Mouse (Mus musculus) MEL (cell line): ENCODE measurements around the gene Tango6. TPM values are rescaled to one million over a fixed set of nuclear protein-coding genes. Genes with fewer than 3 reads are reported as not detected.

Experiments used
- DNase-seq: peaks from one replicate; pipeline ENCODE4 v3.0.0; 2011; ENCODE audit warnings: low read depth, low spot score
- H3K27ac ChIP-seq: 2 replicates; pipeline ENCODE4 v1.5.1; 2012; ENCODE audit warnings: low read depth, mild to moderate bottlenecking, control low read depth, low read length, moderate library complexity; ENCODE audit not compliant: control insufficient read depth
- H3K27me3 ChIP-seq, 2 experiments: fragments of 150-350 bp in 1 of 2; sonication (generic) in 1 of 2; 2 replicates each; pipeline ENCODE4 v1.6.1; 2012; ENCODE audit warnings: low read length in 2 of 2, mild to moderate bottlenecking in 2 of 2, improper control_type of control experiment in 1 of 2, moderate library complexity in 1 of 2; ENCODE audit not compliant: insufficient read depth in 2 of 2, control insufficient read depth in 1 of 2
- H3K36me3 ChIP-seq, 2 experiments: 2 replicates each; pipeline ENCODE4 v1.6.1; 2012 to 2014; ENCODE audit warnings: low read length in 2 of 2, improper control_type of control experiment in 1 of 2, inconsistent platforms in 1 of 2, mild to moderate bottlenecking in 1 of 2; ENCODE audit not compliant: insufficient read depth in 2 of 2, control insufficient read depth in 1 of 2
- H3K4me1 ChIP-seq, 2 experiments: fragments of 150-350 bp in 1 of 2; sonication (generic) in 1 of 2; 2 replicates each; pipeline ENCODE4 v1.6.1; 2012; ENCODE audit warnings: low read length in 2 of 2, improper control_type of control experiment in 1 of 2, mild to moderate bottlenecking in 1 of 2; ENCODE audit not compliant: insufficient read depth in 2 of 2, control insufficient read depth in 1 of 2
- H3K4me3 ChIP-seq, 2 experiments: fragments of 150-350 bp in 1 of 2; sonication (generic) in 1 of 2; 2 replicates each; pipeline ENCODE4 v1.5.1; 2012; ENCODE audit warnings: low read depth in 2 of 2, low read length in 2 of 2, mild to moderate bottlenecking in 2 of 2, moderate library complexity in 2 of 2, control low read depth in 1 of 2, improper control_type of control experiment in 1 of 2; ENCODE audit not compliant: control insufficient read depth in 1 of 2, insufficient read depth in 1 of 2
- H3K79me2 ChIP-seq: 2 replicates; pipeline ENCODE4 v1.6.1; 2012; ENCODE audit warnings: mild to moderate bottlenecking, low read length, moderate library complexity; ENCODE audit not compliant: control insufficient read depth, poor library complexity, insufficient read depth
- H3K9ac ChIP-seq: 2 replicates; pipeline ENCODE4 v1.6.1; 2012; ENCODE audit warnings: low read depth, mild to moderate bottlenecking, control low read depth, low read length, moderate library complexity; ENCODE audit not compliant: control insufficient read depth, poor library complexity, severe bottlenecking
- H3K9me3 ChIP-seq: fragments of 150-350 bp; sonication (generic); replicated peaks from 2 replicates; pipeline ENCODE4 v1.6.1; 2012; ENCODE audit warnings: mild to moderate bottlenecking, low read length, improper control_type of control experiment, moderate library complexity; ENCODE audit not compliant: insufficient read depth
- CHD1 ChIP-seq: IDR thresholded peaks from 2 replicates; pipeline ENCODE4 v1.6.1; 2012; ENCODE audit warnings: low read depth, mild to moderate bottlenecking, inconsistent platforms, low read length, improper control_type of control experiment
- CTCF ChIP-seq, 3 experiments: IDR thresholded peaks in 2 of 3; conservative IDR thresholded peaks in 1 of 3; 2 replicates each; pipeline ENCODE4 v1.5.1; 2011 to 2012; ENCODE audit warnings: low read length in 3 of 3, low read depth in 2 of 3, mild to moderate bottlenecking in 2 of 3, improper control_type of control experiment in 1 of 3, inconsistent platforms in 1 of 3, mixed read lengths in 1 of 3, moderate library complexity in 1 of 3; ENCODE audit not compliant: control insufficient read depth in 1 of 3, insufficient read depth in 1 of 3, poor library complexity in 1 of 3, severe bottlenecking in 1 of 3
- ELF1 ChIP-seq: IDR thresholded peaks from 2 replicates; pipeline ENCODE4 v1.6.1; 2014; ENCODE audit warnings: low read depth, mild to moderate bottlenecking, inconsistent platforms, low read length, improper control_type of control experiment, moderate library complexity
- GATA1 ChIP-seq: IDR thresholded peaks from 2 replicates; pipeline ENCODE4 v1.6.1; 2011; ENCODE audit warnings: low read depth, low read length, improper control_type of control experiment
- HCFC1 ChIP-seq: IDR thresholded peaks from 2 replicates; pipeline ENCODE4 v1.6.1; 2012; ENCODE audit warnings: low read depth, mild to moderate bottlenecking, inconsistent platforms, low read length, improper control_type of control experiment, moderate library complexity
- MAX ChIP-seq: IDR thresholded peaks from 2 replicates; pipeline ENCODE4 v1.6.1; 2011; ENCODE audit warnings: low read length, improper control_type of control experiment
- MAZ ChIP-seq: IDR thresholded peaks from 2 replicates; pipeline ENCODE4 v1.6.1; 2012; ENCODE audit warnings: low read depth, mild to moderate bottlenecking, inconsistent platforms, low read length, improper control_type of control experiment
- MXI1 ChIP-seq: IDR thresholded peaks from 2 replicates; pipeline ENCODE4 v1.6.1; 2011; ENCODE audit warnings: mild to moderate bottlenecking, low read depth, low read length, improper control_type of control experiment
- MYB ChIP-seq: IDR thresholded peaks from 2 replicates; pipeline ENCODE4 v1.6.1; 2011; ENCODE audit warnings: mild to moderate bottlenecking, low read depth, low read length, improper control_type of control experiment
- MYC ChIP-seq: IDR thresholded peaks from 2 replicates; pipeline ENCODE4 v1.6.1; 2011; ENCODE audit warnings: low read depth, mild to moderate bottlenecking, low read length, improper control_type of control experiment, moderate library complexity
- NELFE ChIP-seq: IDR thresholded peaks from 2 replicates; pipeline ENCODE4 v1.6.1; 2011; ENCODE audit warnings: low read depth, low read length, improper control_type of control experiment
- NRF1 ChIP-seq: IDR thresholded peaks from 2 replicates; pipeline ENCODE4 v1.6.1; 2014; ENCODE audit warnings: low read depth, mild to moderate bottlenecking, inconsistent platforms, low read length, improper control_type of control experiment, moderate library complexity; ENCODE audit not compliant: poor library complexity, insufficient read depth, severe bottlenecking
- POLR2A ChIP-seq, 2 experiments: IDR thresholded peaks; 2 replicates each; pipeline ENCODE4 v1.6.1; 2011 to 2012; ENCODE audit warnings: low read length in 2 of 2, mild to moderate bottlenecking in 2 of 2, control low read depth in 1 of 2, improper control_type of control experiment in 1 of 2, low read depth in 1 of 2, moderate library complexity in 1 of 2; ENCODE audit not compliant: control insufficient read depth in 1 of 2, insufficient read depth in 1 of 2, poor library complexity in 1 of 2
- POLR2AphosphoS2 ChIP-seq: IDR thresholded peaks from 2 replicates; pipeline ENCODE4 v1.6.1; 2011; ENCODE audit warnings: low read length, improper control_type of control experiment
- RAD21 ChIP-seq: IDR thresholded peaks from 2 replicates; pipeline ENCODE4 v1.6.1; 2011; ENCODE audit warnings: mild to moderate bottlenecking, low read depth, low read length, improper control_type of control experiment
- SIN3A ChIP-seq: IDR thresholded peaks from 2 replicates; pipeline ENCODE4 v1.6.1; 2012; ENCODE audit warnings: low read length, improper control_type of control experiment, inconsistent platforms
- SMC3 ChIP-seq: IDR thresholded peaks from 2 replicates; pipeline ENCODE4 v1.6.1; 2011; ENCODE audit warnings: low read depth, low read length, improper control_type of control experiment
- TBP ChIP-seq: IDR thresholded peaks from 2 replicates; pipeline ENCODE4 v1.8.0; 2011; ENCODE audit warnings: low read depth, low read length, improper control_type of control experiment
- TCF12 ChIP-seq: IDR thresholded peaks from 2 replicates; pipeline ENCODE4 v1.6.1; 2014; ENCODE audit warnings: low read depth, mild to moderate bottlenecking, inconsistent platforms, low read length, improper control_type of control experiment, moderate library complexity
- USF2 ChIP-seq, 2 experiments: IDR thresholded peaks; 2 replicates each; pipeline ENCODE4 v1.6.1; 2011 to 2012; ENCODE audit warnings: improper control_type of control experiment in 2 of 2, low read length in 2 of 2, borderline replicate concordance in 1 of 2, inconsistent platforms in 1 of 2, low read depth in 1 of 2, mild to moderate bottlenecking in 1 of 2; ENCODE audit not compliant: insufficient read depth in 1 of 2
- ZC3H11A ChIP-seq: IDR thresholded peaks from 2 replicates; pipeline ENCODE4 v1.6.1; 2012; ENCODE audit warnings: low read depth, mild to moderate bottlenecking, inconsistent platforms, low read length, improper control_type of control experiment
- ZNF384 ChIP-seq: IDR thresholded peaks from 2 replicates; pipeline ENCODE4 v1.6.1; 2012; ENCODE audit warnings: low read depth, mild to moderate bottlenecking, inconsistent platforms, low read length, improper control_type of control experiment
- polyA plus RNA-seq, 2 experiments: library from polyadenylated mRNA; stranded (reverse) in 1 of 2; unstranded in 1 of 2; fragments of >175 nt in 1 of 2; fragments of >200 nt in 1 of 2; gene quantifications; 2 replicates each; pipeline versions ENCODE4 v1.2.1 to v1.2.4; 2012; ENCODE audit warnings: low replicate concordance in 2 of 2, low read depth in 1 of 2; ENCODE audit not compliant: insufficient read length in 2 of 2, insufficient read depth in 1 of 2, missing spikeins in 1 of 2
- total RNA-seq: library from RNA; depleted of rRNA; stranded (reverse); fragments of 300-350 nt; gene quantifications from 2 replicates; pipeline ENCODE4 v1.2.3, GENCODE M21; 2012

Tango6 gene
- total and polyA plus RNA-seq, 3 experiments = 3.0 to 6.1 TPM; not detected in 1

GRCm38 (mm10) chr8:106672786-106673185 is 10.1 kb upstream of the Tango6 start:
- Histone ChIP-seq H3K27ac (no peak overlapping the region), H3K4me1 (peaks cover 0 to 5% of the 10 kb centered on the region in 2 experiments; a peak in 2 of 4 replicates), H3K9me3 (no peaks in the 10 kb centered on the region), H3K36me3 (peaks cover 0 to 5% of the 10 kb centered on the region in 2 experiments; a peak in 1 of 4 replicates), H3K4me3 (no peak overlapping the region), H3K79me2 (no peaks in the 10 kb centered on the region), H3K27me3 (peaks cover 2 to 8% of the 10 kb centered on the region in 2 experiments; a peak in 3 of 4 replicates), H3K9ac (no peak overlapping the region)
- DNase-seq = no peak
- TF ChIP-seq POLR2AphosphoS2 (no peak), MAX (no peak), ZNF384 (no peak), ZC3H11A (no peak), TCF12 (no peak), TBP (no peak), HCFC1 (no peak)

GRCm38 (mm10) chr8:106674318-106674717 is 8.6 kb upstream of the Tango6 start:
- Histone ChIP-seq H3K27me3 (peaks cover 2% of the 10 kb centered on the region in 2 experiments; a peak in 3 of 4 replicates), H3K4me1 (peaks cover 0 to 5% of the 10 kb centered on the region in 2 experiments; a peak in 2 of 4 replicates)
- TF ChIP-seq NRF1 = no peak
- TF ChIP-seq MAZ = no peak
- no peak for TF ChIP-seq SMC3
- no peak for TF ChIP-seq RAD21
- TF ChIP-seq, all 39 proteins: peak for 0
- H3K9ac ChIP-seq = no peak overlapping the region
- no peaks in the 10 kb centered on the region for H3K79me2 ChIP-seq
- DNase-seq = no peak
- no peak overlapping the region for H3K4me3 ChIP-seq
- H3K9me3 ChIP-seq = no peaks in the 10 kb centered on the region
- no peak overlapping the region for H3K27ac ChIP-seq
- peaks cover 0 to 5% of the 10 kb centered on the region in 2 experiments; a peak in 1 of 4 replicates for H3K36me3 ChIP-seq

DNA sequence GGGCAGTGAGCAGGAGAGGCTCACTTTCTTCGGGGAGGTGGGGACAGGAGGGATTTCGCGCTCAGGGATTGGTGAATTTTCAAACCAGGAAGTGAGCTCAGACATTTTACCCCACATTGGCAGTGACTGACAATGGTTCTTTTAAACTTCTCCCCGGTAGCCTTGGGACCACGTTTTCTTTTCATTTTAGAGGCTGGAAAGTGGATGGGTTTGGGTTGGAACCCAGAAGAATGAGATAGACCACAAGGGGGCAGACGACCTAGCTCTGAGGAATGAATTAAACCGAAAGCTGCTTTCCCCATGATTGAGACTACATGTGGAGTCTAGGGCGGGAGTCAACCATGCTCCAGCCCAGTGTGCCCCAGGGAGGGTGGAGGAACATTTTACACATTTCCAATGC is 8.0 kb upstream of the Tango6 start:
- 0 out of 2 replicates have a peak, but pooled peaks have one; percentile 33 for TF ChIP-seq POLR2AphosphoS2
- TF ChIP-seq ELF1 = peak; percentile 82
- peak; percentile 84 for TF ChIP-seq MAX
- TF ChIP-seq POLR2A (IDR thresholded peaks at IDR 0.05; ENCODE audit: control insufficient read depth in 1 of 2, insufficient read depth in 1 of 2, low read depth in 1 of 2, low read length in 2 of 2, poor library complexity in 1 of 2) = peak in 1 of 2 experiments; percentile 59; a peak in 2 of 4 replicates
- TF ChIP-seq CTCF (IDR thresholded peaks at IDR 0.05 in 2 of 3, conservative IDR thresholded peaks at IDR 0.05 in 1 of 3; ENCODE audit: control insufficient read depth in 1 of 3, insufficient read depth in 1 of 3, low read depth in 2 of 3, low read length in 3 of 3, poor library complexity in 1 of 3, severe bottlenecking in 1 of 3) = peak; percentile 24 to 56 (median 51); a peak in 5 of 6 replicates
- TF ChIP-seq HCFC1 = peak; percentile 57
- TF ChIP-seq USF2 (IDR thresholded peaks at IDR 0.05; ENCODE audit: borderline replicate concordance in 1 of 2, insufficient read depth in 1 of 2, low read depth in 1 of 2, low read length in 2 of 2) = no peak
- TF ChIP-seq CHD1 = no peak
- TF ChIP-seq SIN3A = peak; percentile 68
- TF ChIP-seq MYC = peak; percentile 90
- 0 out of 2 replicates have a peak, but pooled peaks have one; percentile 8 for TF ChIP-seq GATA1
- peak; percentile 24; the same call in 1 of the 2 replicates for TF ChIP-seq TBP
- peak; percentile 70 for TF ChIP-seq NELFE
- TF ChIP-seq MXI1 = peak; percentile 87
- TF ChIP-seq MYB = no peak
- Histone ChIP-seq H3K79me2 (no peaks in the 10 kb centered on the region), H3K9ac (peak overlapping the region; percentile 66), H3K27me3 (peaks cover 2% of the 10 kb centered on the region in 2 experiments; a peak in 3 of 4 replicates), H3K36me3 (peaks cover 0 to 5% of the 10 kb centered on the region in 2 experiments; a peak in 1 of 4 replicates), H3K27ac (peak overlapping the region; percentile 65), H3K4me3 (peak overlapping the region; percentile 58), H3K4me1 (peaks cover 0 to 5% of the 10 kb centered on the region in 2 experiments; a peak in 2 of 4 replicates), H3K9me3 (no peaks in the 10 kb centered on the region)
- peak; percentile 86 for DNase-seq
